Mouse (Mus musculus) thymus, postnatal 25 days (tissue): ENCODE measurements around the gene Vmn1r82.

ENCODE experiments used
- DNase-seq: peaks from one replicate; pipeline ENCODE4 v3.0.0; 2022

Vmn1r82 gene

GRCm38 (mm10) chr7:12300130-12300529 lies at the start of gene Vmn1r82:
Gene Vmn1r82 (plus strand): TSS chr7:12300430.
- no peak for DNase-seq

GRCm38 (mm10) chr7:12268169-12268568 lies 32.1 kb upstream of the Vmn1r82 start, which contains the start of gene Vmn1r81:
Gene Vmn1r81 (minus strand): TSS chr7:12268269.
- no peak for DNase-seq

DNA sequence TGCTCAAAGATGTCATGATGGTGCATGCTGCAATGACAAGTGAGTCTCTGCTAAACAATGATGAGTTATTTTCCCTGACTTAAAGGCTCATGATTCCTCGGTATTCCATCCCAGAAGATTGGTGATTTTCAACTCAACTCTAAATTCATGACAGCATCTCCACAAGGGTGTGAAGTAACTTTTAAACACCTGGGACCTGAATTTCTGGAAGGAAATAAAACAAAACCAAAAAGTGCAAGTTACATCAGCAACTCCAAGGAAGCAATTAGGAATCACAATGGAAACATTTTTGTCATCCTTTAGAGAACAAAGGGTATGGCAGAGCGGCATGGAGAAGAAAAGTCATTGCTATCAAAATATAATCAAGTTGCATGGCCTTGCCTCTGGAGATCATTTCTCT lies 29.2 kb downstream of the Vmn1r82 start, which contains the start of gene Vmn1r83:
Vmn1r83 (minus strand) TSS at position 101 of the 400 bp plus-strand sequence.
- DNase-seq = no peak
